In the genomic region with DNA sequence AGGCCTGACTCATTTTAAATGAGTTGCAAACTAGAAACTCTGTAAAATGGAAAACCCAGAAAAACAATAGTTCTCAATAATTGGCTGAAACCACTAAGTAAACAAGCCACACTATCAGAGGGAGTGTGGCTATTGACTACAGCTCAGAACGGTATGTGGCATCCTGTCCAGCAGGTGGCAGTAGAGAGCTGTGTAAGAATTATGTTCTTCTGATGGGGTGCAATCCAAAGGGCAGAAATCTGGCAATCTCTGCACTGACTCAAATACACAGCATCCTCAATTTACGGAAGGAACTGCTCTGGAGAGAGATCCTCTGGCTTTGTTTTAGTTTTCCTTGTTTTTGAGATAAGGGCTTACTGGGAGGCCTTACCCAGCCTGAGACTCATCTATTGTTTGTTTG, we compare ENCODE assay signal across 8 mouse cellular contexts. TPM values are rescaled to one million over a fixed set of nuclear protein-coding genes. Genes with fewer than 3 reads are reported as not detected.
DNase-seq lines count a peak whose midpoint lies in the region; ATAC-seq and TF ChIP-seq lines count a peak whose summit lies in the region.

No protein-coding gene starts in this region.

- TF ChIP-seq EP300 in liver, embryonic 14.5 days (IDR thresholded peaks at IDR 0.05; ENCODE audit: low read depth) = no peak

- no peak overlapping the region for H3K4me2 ChIP-seq in kidney, postnatal 0 days (ENCODE audit: low read length)
- H3K4me2 ChIP-seq in liver, embryonic 14.5 days (ENCODE audit: low read depth) = no peak overlapping the region
- H3K4me2 ChIP-seq in neural tube, embryonic 15.5 days = no peak overlapping the region

- TF ChIP-seq CTCF in C2C12 (IDR thresholded peaks at IDR 0.05; ENCODE audit: control insufficient read depth, insufficient read depth, insufficient read length) = peak; percentile 68
- peak; percentile 95 for TF ChIP-seq CTCF in kidney, postnatal 0 days (IDR thresholded peaks at IDR 0.05; ENCODE audit: low read depth)
- TF ChIP-seq CTCF in liver, embryonic 14.5 days (IDR thresholded peaks at IDR 0.05; ENCODE audit: low read depth) = peak; percentile 85

- no peak overlapping the region for H3K9ac ChIP-seq in kidney, postnatal 0 days (ENCODE audit: low read depth, low read length)
- no peak overlapping the region for H3K9ac ChIP-seq in liver, embryonic 14.5 days (replicated peaks)
- H3K9ac ChIP-seq in neural tube, embryonic 15.5 days (replicated peaks) = no peak overlapping the region

- no peaks in the 10 kb centered on the region for H3K27me3 ChIP-seq in C2C12 (ENCODE audit: control insufficient read depth, insufficient read depth, insufficient read length)
- no peaks in the 10 kb centered on the region for H3K27me3 ChIP-seq in kidney, postnatal 0 days (ENCODE audit: insufficient read depth, low read length)
- no peaks in the 10 kb centered on the region for H3K27me3 ChIP-seq in liver, embryonic 14.5 days (ENCODE audit: control insufficient read depth, insufficient read depth, low read length)
- no peaks in the 10 kb centered on the region; the same call in 1 of the 2 replicates for H3K27me3 ChIP-seq in neural tube, embryonic 15.5 days (replicated peaks)

- no peaks in the 10 kb centered on the region for H3K36me3 ChIP-seq in C2C12 (ENCODE audit: control insufficient read depth, insufficient read depth)
- H3K36me3 ChIP-seq in kidney, postnatal 0 days (ENCODE audit: insufficient read depth, low read length) = no peaks in the 10 kb centered on the region
- H3K36me3 ChIP-seq in liver, embryonic 14.5 days (replicated peaks; ENCODE audit: control insufficient read depth, insufficient read depth, low read depth) = no peaks in the 10 kb centered on the region
- H3K36me3 ChIP-seq in neural tube, embryonic 15.5 days = no peaks in the 10 kb centered on the region

- ATAC-seq in kidney, postnatal 0 days (replicated peaks; ENCODE audit: low FRiP score, low read depth) = no peak; the same call in 1 of the 2 replicates
- ATAC-seq in liver, embryonic 14.5 days (ENCODE audit: insufficient read depth) = peak; percentile 39; the same call in 1 of the 2 replicates
- ATAC-seq in neural tube, embryonic 15.5 days (ENCODE audit: low FRiP score) = peak; percentile 68; the same call in 1 of the 2 replicates

- 0% methylated on average over 2 of the region's 2 CpGs for WGBS in kidney, postnatal 0 days
- 0% methylated on average over 2 of the region's 2 CpGs for WGBS in liver, embryonic 14.5 days (ENCODE audit: insufficient replicate concordance)
- 6% methylated on average over 2 of the region's 2 CpGs for WGBS in neural tube, embryonic 15.5 days

- no peaks in the 10 kb centered on the region for H3K9me3 ChIP-seq in kidney, postnatal 0 days (replicated peaks; ENCODE audit: low read length)
- no peaks in the 10 kb centered on the region for H3K9me3 ChIP-seq in liver, embryonic 14.5 days (ENCODE audit: control insufficient read depth, low read length)
- no peaks in the 10 kb centered on the region for H3K9me3 ChIP-seq in neural tube, embryonic 15.5 days (replicated peaks)

- H3K79me2 ChIP-seq in C2C12 (ENCODE audit: control insufficient read depth, insufficient read depth) = no peaks in the 10 kb centered on the region

- no peaks in the 10 kb centered on the region for H3K4me1 ChIP-seq in kidney, postnatal 0 days (replicated peaks; ENCODE audit: insufficient read depth, low read length)
- no peaks in the 10 kb centered on the region for H3K4me1 ChIP-seq in liver, embryonic 14.5 days (replicated peaks; ENCODE audit: control insufficient read depth in 2 of 2, insufficient read depth in 2 of 2, low read length in 1 of 2)
- no peaks in the 10 kb centered on the region for H3K4me1 ChIP-seq in neural tube, embryonic 15.5 days

- H3ac ChIP-seq in C2C12 (ENCODE audit: control insufficient read depth, insufficient read length, low read depth) = no peak overlapping the region

- no peaks in the 10 kb centered on the region for H3K79me3 ChIP-seq in C2C12 (ENCODE audit: low read depth)

- no peak overlapping the region for H3K4me3 ChIP-seq in C2C12 (ENCODE audit: insufficient read depth, poor library complexity, severe bottlenecking)
- no peak overlapping the region for H3K4me3 ChIP-seq in kidney, postnatal 0 days (replicated peaks; ENCODE audit: low read depth, low read length)
- H3K4me3 ChIP-seq in liver, embryonic 14.5 days (ENCODE audit: insufficient read depth in 1 of 2, low read depth in 2 of 2, low read length in 2 of 2) = no peak overlapping the region
- no peak overlapping the region for H3K4me3 ChIP-seq in neural tube, embryonic 15.5 days (replicated peaks)

- DNase-seq in adrenal gland, postnatal 14 days = peak; percentile 93
- peak; percentile 81 for DNase-seq in embryo, embryonic 9.5 days (ENCODE audit: extremely low spot score)
- DNase-seq in heart, adult 8-10 months (ENCODE audit: low spot score) = peak; percentile 95
- peak; percentile 95 for DNase-seq in kidney, postnatal 0 days (ENCODE audit: low spot score)
- peak; percentile 55 to 61 (median 58) for DNase-seq in liver, embryonic 14.5 days (ENCODE audit: low read depth in 3 of 3, low spot score in 3 of 3)
- peak; percentile 33 to 62 for DNase-seq in thymus, adult 18-20 months

- H3K27ac ChIP-seq in kidney, postnatal 0 days = no peak overlapping the region
- no peak overlapping the region for H3K27ac ChIP-seq in liver, embryonic 14.5 days
- H3K27ac ChIP-seq in neural tube, embryonic 15.5 days (replicated peaks) = no peak overlapping the region

TF ChIP-seq in C2C12, 6 proteins besides CTCF, POLR2A, EP300 and RAD21:
- TF ChIP-seq FOSL1 (IDR thresholded peaks at IDR 0.05; ENCODE audit: insufficient read depth, low read length, poor library complexity, severe bottlenecking) (no peak), MAX (IDR thresholded peaks at IDR 0.05) (peak; percentile 32)

RNA-seq across cellular contexts. Expression of a gene that starts 15.9 kb away (rescaled TPM):
- 0.11 TPM for polyA plus RNA-seq in C2C12 (2012; fragmentation: generic; extraction: Trizol)
- total RNA-seq in adrenal gland, postnatal 14 days (2021) = 1.0 and 1.2 TPM in 2 replicates
- under 1 TPM; 0.28 to 0.56 (median 0.31) TPM for total RNA-seq in heart, adult 8-10 months (2022)
- polyA plus RNA-seq in kidney, postnatal 0 days (2015; fragmentation: Nextera tagmentation; extraction: Ambion mirVana) = 0.61 and 0.95 TPM in 2 replicates
- polyA plus RNA-seq in liver, embryonic 14.5 days (2012; rRNA removed) = 0.17 and 0.30 TPM in 2 replicates
- 0.28 and 0.51 TPM in 2 replicates for polyA plus RNA-seq in liver, embryonic 14.5 days (2014; fragmentation: Nextera tagmentation; extraction: Ambion mirVana)
- 0.49 and 0.69 TPM in 2 replicates for polyA plus RNA-seq in neural tube, embryonic 15.5 days (2015; fragmentation: Nextera tagmentation; extraction: Ambion mirVana)

RNA-seq across cellular contexts. Expression of a gene that starts 59.2 kb away (rescaled TPM):
- polyA plus RNA-seq in C2C12 (2012; fragmentation: generic; extraction: Trizol) = 4.9 TPM
- 2.4 and 3.5 TPM in 2 replicates for total RNA-seq in adrenal gland, postnatal 14 days (2021)
- 1 to 10 TPM in 1 of 4 experiments, under 1 TPM in 3; 0.22 to 1.7 (median 0.51) TPM for total RNA-seq in heart, adult 8-10 months (2022)
- polyA plus RNA-seq in kidney, postnatal 0 days (2015; fragmentation: Nextera tagmentation; extraction: Ambion mirVana) = 5.1 and 5.6 TPM in 2 replicates
- polyA plus RNA-seq in liver, embryonic 14.5 days (2012; rRNA removed) = 0.60 and 0.81 TPM in 2 replicates
- 0.19 and 0.63 TPM in 2 replicates for polyA plus RNA-seq in liver, embryonic 14.5 days (2014; fragmentation: Nextera tagmentation; extraction: Ambion mirVana)
- polyA plus RNA-seq in neural tube, embryonic 15.5 days (2015; fragmentation: Nextera tagmentation; extraction: Ambion mirVana) = 41.8 and 47.2 TPM in 2 replicates
